Mouse (Mus musculus): Measurements from ENCODE around the gene Zfp800. TPM values are rescaled to one million over a fixed set of nuclear protein-coding genes. Genes with fewer than 3 reads are reported as not detected.
A peak's percentile ranks its signal among the peaks of the same experiment; 100 is the strongest.

The Zfp800 gene
- total RNA-seq, 1 experiment, result 7.8 TPM

DNA sequence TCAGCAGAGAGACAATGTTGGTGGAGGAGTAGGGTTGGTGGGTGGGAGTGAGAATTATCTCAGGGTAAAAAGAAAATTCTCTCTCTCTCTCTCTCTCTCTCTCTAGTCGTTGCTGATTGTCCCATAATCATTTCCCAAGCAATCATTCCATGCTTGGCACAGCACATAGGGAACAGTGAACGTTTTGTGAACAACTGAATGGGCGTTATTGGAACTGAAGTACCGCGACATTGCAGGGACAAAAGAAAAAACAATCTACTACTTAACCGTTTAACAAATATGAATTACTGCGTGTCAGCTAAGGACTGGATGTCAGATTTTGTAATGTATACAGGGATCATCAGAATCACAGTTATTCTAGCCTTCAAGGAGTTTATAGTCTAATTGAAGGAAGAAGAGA is 102.2 kb downstream of the Zfp800 start:
- DNase-seq (ENCODE audit: low read depth, low spot score), result no peak
- Histone ChIP-seq H3K4me1 (ENCODE audit: control insufficient read depth in 2 of 2, insufficient read depth in 2 of 2, low read length in 2 of 2, poor library complexity in 1 of 2) (no peaks in the 10 kb centered on the region), H3K36me3 (ENCODE audit: control insufficient read depth, insufficient read depth, low read length, poor library complexity, severe bottlenecking) (no peaks in the 10 kb centered on the region), H3K9me3 (ENCODE audit: control insufficient read depth, insufficient read depth, low read depth, low read length) (no peaks in the 10 kb centered on the region), H3K9ac (ENCODE audit: insufficient read depth, low read depth, low read length, poor library complexity, severe bottlenecking) (no peak overlapping the region), H3K4me3 (ENCODE audit: insufficient read depth in 1 of 2, low read depth in 1 of 2, low read length in 2 of 2, poor library complexity in 1 of 2, severe bottlenecking in 1 of 2) (no peak overlapping the region), H3K27ac (ENCODE audit: insufficient read depth, low read depth, low read length, poor library complexity, severe bottlenecking) (no peak overlapping the region)
- TF ChIP-seq ZC3H11A (IDR thresholded peaks at IDR 0.05; ENCODE audit: borderline replicate concordance, low read depth, low read length) (no peak), MAFK (IDR thresholded peaks at IDR 0.05; ENCODE audit: insufficient read depth, low read depth, low read length) (no peak), CHD2 (IDR thresholded peaks at IDR 0.05; ENCODE audit: low read depth, low read length) (no peak), ZNF384 (IDR thresholded peaks at IDR 0.05; ENCODE audit: low read depth, low read length) (no peak), HCFC1 (IDR thresholded peaks at IDR 0.05; ENCODE audit: borderline replicate concordance, insufficient read depth, low read length) (no peak)
- in situ Hi-C loops (cut with MboI; ENCODE audit: low sequenced_read_pairs in 2 of 2, unreplicated experiment in 2 of 2), result no loop called here

DNA sequence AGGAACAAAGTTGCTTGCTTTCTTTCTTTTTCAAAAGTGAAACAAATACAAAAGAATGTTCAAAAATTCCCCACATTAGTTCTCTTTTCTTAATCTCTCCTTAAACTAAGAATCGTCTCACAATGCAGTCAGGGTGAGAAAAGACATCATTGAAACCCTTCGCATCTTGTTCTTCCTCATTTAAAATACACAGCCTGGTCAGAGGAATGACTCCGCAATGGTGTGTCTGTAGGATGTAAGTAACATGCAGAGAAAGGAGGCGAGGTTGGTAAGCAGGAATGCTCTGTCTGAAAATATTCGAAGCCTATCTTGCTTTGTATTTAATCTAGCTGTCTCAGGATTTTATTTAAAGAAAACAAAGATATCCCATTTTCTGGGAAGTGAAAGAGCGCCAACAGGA is 105.0 kb downstream of the Zfp800 start:
- no peak overlapping the region for H3K27ac ChIP-seq (ENCODE audit: insufficient read depth, low read depth, low read length, poor library complexity, severe bottlenecking)
- H3K4me1 ChIP-seq (ENCODE audit: control insufficient read depth in 2 of 2, insufficient read depth in 2 of 2, low read length in 2 of 2, poor library complexity in 1 of 2), result no peaks in the 10 kb centered on the region
- TF ChIP-seq CHD2 (IDR thresholded peaks at IDR 0.05; ENCODE audit: low read depth, low read length), result no peak
- no peak overlapping the region for H3K4me3 ChIP-seq (ENCODE audit: insufficient read depth in 1 of 2, low read depth in 1 of 2, low read length in 2 of 2, poor library complexity in 1 of 2, severe bottlenecking in 1 of 2)
- H3K36me3 ChIP-seq (ENCODE audit: control insufficient read depth, insufficient read depth, low read length, poor library complexity, severe bottlenecking), result no peaks in the 10 kb centered on the region
- H3K9ac ChIP-seq (ENCODE audit: insufficient read depth, low read depth, low read length, poor library complexity, severe bottlenecking), result no peak overlapping the region
- DNase-seq (ENCODE audit: low read depth, low spot score), result no peak
- in situ Hi-C loops (cut with MboI; ENCODE audit: low sequenced_read_pairs in 2 of 2, unreplicated experiment in 2 of 2), result no loop called here
- no peaks in the 10 kb centered on the region for H3K9me3 ChIP-seq (ENCODE audit: control insufficient read depth, insufficient read depth, low read depth, low read length)

DNA sequence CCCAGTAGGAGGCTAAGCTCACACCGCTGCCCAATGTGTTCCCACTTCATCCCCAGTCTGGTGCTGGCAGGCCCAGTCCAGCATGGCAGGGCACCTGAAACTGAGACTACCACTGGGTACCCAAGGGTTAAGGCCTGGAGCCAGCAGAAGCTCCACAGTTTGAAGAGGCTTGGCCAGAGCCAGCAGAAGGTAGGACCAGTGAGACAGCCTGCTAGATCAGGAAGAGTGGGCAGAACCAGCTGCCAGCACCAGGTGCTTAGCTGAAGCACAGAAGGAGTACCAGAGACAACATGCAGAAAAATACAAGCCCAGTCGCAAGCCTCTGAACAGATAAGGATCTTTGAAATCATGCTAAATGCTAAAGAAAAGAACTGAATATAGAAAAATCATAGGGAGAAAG is 117.9 kb downstream of the Zfp800 start:
- no peak for DNase-seq (ENCODE audit: low read depth, low spot score)
- no peak for TF ChIP-seq MAFK (IDR thresholded peaks at IDR 0.05; ENCODE audit: insufficient read depth, low read depth, low read length)
- no peak for TF ChIP-seq CHD2 (IDR thresholded peaks at IDR 0.05; ENCODE audit: low read depth, low read length)
- TF ChIP-seq HCFC1 (IDR thresholded peaks at IDR 0.05; ENCODE audit: borderline replicate concordance, insufficient read depth, low read length), result no peak
- TF ChIP-seq ZNF384 (IDR thresholded peaks at IDR 0.05; ENCODE audit: low read depth, low read length), result no peak
- no peak for TF ChIP-seq ZC3H11A (IDR thresholded peaks at IDR 0.05; ENCODE audit: borderline replicate concordance, low read depth, low read length)
- Histone ChIP-seq H3K9ac (ENCODE audit: insufficient read depth, low read depth, low read length, poor library complexity, severe bottlenecking) (no peak overlapping the region), H3K36me3 (ENCODE audit: control insufficient read depth, insufficient read depth, low read length, poor library complexity, severe bottlenecking) (no peaks in the 10 kb centered on the region), H3K4me3 (ENCODE audit: insufficient read depth in 1 of 2, low read depth in 1 of 2, low read length in 2 of 2, poor library complexity in 1 of 2, severe bottlenecking in 1 of 2) (no peak overlapping the region), H3K4me1 (ENCODE audit: control insufficient read depth in 2 of 2, insufficient read depth in 2 of 2, low read length in 2 of 2, poor library complexity in 1 of 2) (no peaks in the 10 kb centered on the region), H3K9me3 (ENCODE audit: control insufficient read depth, insufficient read depth, low read depth, low read length) (no peaks in the 10 kb centered on the region), H3K27ac (ENCODE audit: insufficient read depth, low read depth, low read length, poor library complexity, severe bottlenecking) (no peak overlapping the region)
- in situ Hi-C loops (cut with MboI; ENCODE audit: low sequenced_read_pairs in 2 of 2, unreplicated experiment in 2 of 2), result no loop called here

DNA sequence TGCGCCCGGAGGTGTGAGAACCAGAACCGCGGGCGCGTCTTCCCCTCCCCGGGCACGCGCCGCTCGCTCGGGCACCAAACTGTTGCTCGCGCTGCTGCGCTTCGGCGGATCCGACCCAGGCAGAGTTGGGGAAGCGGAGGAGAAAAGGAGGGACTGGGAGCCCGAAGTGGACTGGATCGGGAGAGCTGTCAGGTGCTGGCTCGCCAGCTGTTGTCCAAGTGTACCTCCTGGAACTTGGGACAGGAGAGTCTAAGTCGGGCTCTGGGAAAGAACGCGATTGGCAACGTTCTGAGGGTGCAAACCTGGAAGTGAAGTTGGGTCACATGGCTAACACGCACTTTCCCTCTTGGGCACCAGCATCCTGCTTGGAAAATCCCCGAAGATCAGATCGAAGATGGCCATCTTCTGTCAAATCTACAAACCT is 135.6 kb downstream of the Zfp800 start:
- TF ChIP-seq HCFC1 (IDR thresholded peaks at IDR 0.05; ENCODE audit: borderline replicate concordance, insufficient read depth, low read length) (no peak), ZC3H11A (IDR thresholded peaks at IDR 0.05; ENCODE audit: borderline replicate concordance, low read depth, low read length) (no peak), ZNF384 (IDR thresholded peaks at IDR 0.05; ENCODE audit: low read depth, low read length) (no peak), CHD2 (IDR thresholded peaks at IDR 0.05; ENCODE audit: low read depth, low read length) (no peak), MAFK (IDR thresholded peaks at IDR 0.05; ENCODE audit: insufficient read depth, low read depth, low read length) (no peak)
- no peak overlapping the region for H3K27ac ChIP-seq (ENCODE audit: insufficient read depth, low read depth, low read length, poor library complexity, severe bottlenecking)
- DNase-seq (ENCODE audit: low read depth, low spot score), result peak; percentile 35
- no peaks in the 10 kb centered on the region for H3K9me3 ChIP-seq (ENCODE audit: control insufficient read depth, insufficient read depth, low read depth, low read length)
- H3K36me3 ChIP-seq (ENCODE audit: control insufficient read depth, insufficient read depth, low read length, poor library complexity, severe bottlenecking), result no peaks in the 10 kb centered on the region
- no peaks in the 10 kb centered on the region for H3K4me1 ChIP-seq (ENCODE audit: control insufficient read depth in 2 of 2, insufficient read depth in 2 of 2, low read length in 2 of 2, poor library complexity in 1 of 2)
- H3K4me3 ChIP-seq (ENCODE audit: insufficient read depth in 1 of 2, low read depth in 1 of 2, low read length in 2 of 2, poor library complexity in 1 of 2, severe bottlenecking in 1 of 2), result peak overlapping the region; percentile 58 to 81
- in situ Hi-C loops (cut with MboI; ENCODE audit: low sequenced_read_pairs in 2 of 2, unreplicated experiment in 2 of 2), result no loop called here
- peak overlapping the region; percentile 75 for H3K9ac ChIP-seq (ENCODE audit: insufficient read depth, low read depth, low read length, poor library complexity, severe bottlenecking)
